Mouse (Mus musculus): ENCODE data around the gene Cfap54. TPM values are rescaled to one million over a fixed set of nuclear protein-coding genes. Genes with fewer than 3 reads are reported as not detected.

Gene Cfap54
- total RNA-seq, 2 experiments from 2014 or later, result 0.31 to 0.59 TPM

GRCm38 (mm10) chr10:93069721-93070120, 11.7 kb downstream of the Cfap54 start:
- Histone ChIP-seq H3K27ac (peak overlapping the region; percentile 85), H3K4me3 (no peak overlapping the region)
- no peak for TF ChIP-seq CTCF (IDR thresholded peaks at IDR 0.05)
- intact Hi-C loops (cut with DNase I), result loop anchor here (10.0 kb wide), 1 partner anchor 215 kb away; no protein-coding TSS in a partner anchor
- no peak for DNase-seq

- peak overlapping the region; percentile 86 for H3K27ac ChIP-seq
- no peak for TF ChIP-seq CTCF (IDR thresholded peaks at IDR 0.05)
- no peak overlapping the region for H3K4me3 ChIP-seq
- peak; percentile 41 for DNase-seq
- intact Hi-C loops (cut with DNase I), result no loop called here
These were observed 12.3 kb downstream of the Cfap54 start for GRCm38 (mm10) chr10:93069041-93069679.

GRCm38 (mm10) chr10:93064973-93065372, 16.4 kb downstream of the Cfap54 start:
- intact Hi-C loops (cut with DNase I), result no loop called here

GRCm38 (mm10) chr10:93063576-93063975, 17.8 kb downstream of the Cfap54 start:
- no peak for TF ChIP-seq CTCF (IDR thresholded peaks at IDR 0.05)
- H3K4me3 ChIP-seq, result no peak overlapping the region
- intact Hi-C loops (cut with DNase I), result no loop called here
- H3K27ac ChIP-seq, result no peak overlapping the region
- no peak for DNase-seq

More at GRCm38 (mm10) chr10:93064973-93065372, 16.4 kb downstream of the Cfap54 start:
- Histone ChIP-seq H3K27ac (no peak overlapping the region), H3K4me3 (no peak overlapping the region)
- no peak for DNase-seq
- no peak for TF ChIP-seq CTCF (IDR thresholded peaks at IDR 0.05)

- Histone ChIP-seq H3K4me3 (no peak overlapping the region), H3K27ac (no peak overlapping the region)
- intact Hi-C loops (cut with DNase I), result no loop called here
- TF ChIP-seq CTCF (IDR thresholded peaks at IDR 0.05), result no peak
- no peak for DNase-seq
These were observed 19.0 kb downstream of the Cfap54 start for GRCm38 (mm10) chr10:93062395-93062794.

GRCm38 (mm10) chr10:93053867-93054266, 27.6 kb downstream of the Cfap54 start:
- no peak overlapping the region for H3K4me3 ChIP-seq
- no peak for DNase-seq
- TF ChIP-seq CTCF (IDR thresholded peaks at IDR 0.05), result no peak
- no peak overlapping the region for H3K27ac ChIP-seq
- intact Hi-C loops (cut with DNase I), result no loop called here

GRCm38 (mm10) chr10:93053315-93053714, 28.1 kb downstream of the Cfap54 start:
- no peak overlapping the region for H3K27ac ChIP-seq
- DNase-seq, result no peak
- H3K4me3 ChIP-seq, result no peak overlapping the region
- TF ChIP-seq CTCF (IDR thresholded peaks at IDR 0.05), result no peak
- intact Hi-C loops (cut with DNase I), result no loop called here

- peak; percentile 80 for DNase-seq
- peak overlapping the region; percentile 61 for H3K4me3 ChIP-seq
- peak; percentile 81 for TF ChIP-seq CTCF (IDR thresholded peaks at IDR 0.05)
- intact Hi-C loops (cut with DNase I), result no loop called here
- H3K27ac ChIP-seq, result peak overlapping the region; percentile 75
These were observed 30.2 kb downstream of the Cfap54 start for GRCm38 (mm10) chr10:93051016-93051726.

- no peak for TF ChIP-seq CTCF (IDR thresholded peaks at IDR 0.05)
- no peak for DNase-seq
- intact Hi-C loops (cut with DNase I), result no loop called here
- Histone ChIP-seq H3K27ac (no peak overlapping the region), H3K4me3 (no peak overlapping the region)
These were observed 30.8 kb downstream of the Cfap54 start for GRCm38 (mm10) chr10:93050571-93050970.

GRCm38 (mm10) chr10:93043195-93043594, 38.2 kb downstream of the Cfap54 start:
- Histone ChIP-seq H3K4me3 (no peak overlapping the region), H3K27ac (no peak overlapping the region)
- TF ChIP-seq CTCF (IDR thresholded peaks at IDR 0.05), result no peak
- DNase-seq, result no peak
- intact Hi-C loops (cut with DNase I), result loop anchor here (10.0 kb wide), 2 partner anchors 432 to 502 kb away; partner anchors contain the start of genes Amdhd1 and Ccdc38

GRCm38 (mm10) chr10:93041850-93042249, 39.6 kb downstream of the Cfap54 start:
- H3K4me3 ChIP-seq, result no peak overlapping the region
- no peak for TF ChIP-seq CTCF (IDR thresholded peaks at IDR 0.05)
- no peak overlapping the region for H3K27ac ChIP-seq
- no peak for DNase-seq
- intact Hi-C loops (cut with DNase I), result loop anchor here (10.0 kb wide), 2 partner anchors 433 to 503 kb away; partner anchors contain the start of genes Amdhd1 and Ccdc38

GRCm38 (mm10) chr10:93041392-93041791, 40.0 kb downstream of the Cfap54 start:
- Histone ChIP-seq H3K27ac (no peak overlapping the region), H3K4me3 (no peak overlapping the region)
- intact Hi-C loops (cut with DNase I), result loop anchor here (10.0 kb wide), 2 partner anchors 433 to 503 kb away; partner anchors contain the start of genes Amdhd1 and Ccdc38
- TF ChIP-seq CTCF (IDR thresholded peaks at IDR 0.05), result no peak
- DNase-seq, result no peak

GRCm38 (mm10) chr10:93036532-93036931, 44.9 kb downstream of the Cfap54 start:
- no peak overlapping the region for H3K4me3 ChIP-seq
- TF ChIP-seq CTCF (IDR thresholded peaks at IDR 0.05), result no peak
- no peak for DNase-seq
- intact Hi-C loops (cut with DNase I), result no loop called here
- H3K27ac ChIP-seq, result no peak overlapping the region
